Mouse (Mus musculus) limb, embryonic 14.5 days (tissue): ENCODE data around the gene Bysl. TPM values are rescaled to one million over a fixed set of nuclear protein-coding genes. Genes with fewer than 3 reads are reported as not detected.
A peak's percentile ranks its signal among the peaks of the same experiment; 100 is the strongest.
"Not testable (repeated sequence)": the region's sequence is repeated elsewhere in the genome, so short reads cannot be mapped to it uniquely, and the experiment has no call there.

ENCODE experiments used
- ATAC-seq: fragments of 200-750 bp; cut with Nextera tagmentation; 2 replicates; pipeline ENCODE4 v1.8.0; 2017; ENCODE audit warnings: low read depth, moderate number of reproducible peaks, moderate TSS enrichment; ENCODE audit not compliant: low FRiP score
- DNase-seq: peaks from one replicate; pipeline ENCODE4 v3.0.0-alpha.2; 2015; ENCODE audit warnings: low spot score
- H3K27ac ChIP-seq: fragments of 300-500 bp; sonication (generic); replicated peaks from 2 replicates; pipeline ENCODE4 v1.5.1; 2014; ENCODE audit warnings: low read depth, mild to moderate bottlenecking, low read length, moderate library complexity, mixed read lengths
- H3K27me3 ChIP-seq: fragments of 300-500 bp; sonication (generic); 2 replicates; pipeline ENCODE4 v1.6.1; 2014; ENCODE audit warnings: low read length, mixed read lengths; ENCODE audit not compliant: control insufficient read depth, insufficient read depth
- H3K36me3 ChIP-seq: fragments of 300-500 bp; sonication (generic); 2 replicates; pipeline ENCODE4 v1.6.1; 2014; ENCODE audit warnings: mild to moderate bottlenecking, low read length, moderate library complexity, mixed read lengths; ENCODE audit not compliant: control insufficient read depth, insufficient read depth
- H3K4me1 ChIP-seq: fragments of 300-500 bp; sonication (generic); 2 replicates; pipeline ENCODE4 v1.6.1; 2014; ENCODE audit warnings: antibody characterized with exemption, low read length, mixed read lengths; ENCODE audit not compliant: control insufficient read depth, insufficient read depth
- H3K4me2 ChIP-seq: fragments of 300-500 bp; sonication (generic); replicated peaks from 2 replicates; pipeline ENCODE4 v1.6.1; 2014; ENCODE audit warnings: low read depth, mild to moderate bottlenecking, low read length, moderate library complexity; ENCODE audit not compliant: severe bottlenecking
- H3K4me3 ChIP-seq: fragments of 300-500 bp; sonication (generic); replicated peaks from 2 replicates; pipeline ENCODE4 v1.5.1; 2014; ENCODE audit warnings: low read length
- H3K9ac ChIP-seq: fragments of 300-500 bp; sonication (generic); 2 replicates; pipeline ENCODE4 v1.6.1; 2014; ENCODE audit warnings: mild to moderate bottlenecking, low read depth, low read length, moderate library complexity; ENCODE audit not compliant: severe bottlenecking
- H3K9me3 ChIP-seq: fragments of 300-500 bp; sonication (generic); 2 replicates; pipeline ENCODE4 v1.6.1; 2016; ENCODE audit warnings: low read length; ENCODE audit not compliant: control insufficient read depth
- POLR2A ChIP-seq: fragments of 200-500 bp; IDR thresholded peaks from 2 replicates; pipeline ENCODE4 v1.8.0; 2012; ENCODE audit warnings: inconsistent platforms, mild to moderate bottlenecking, moderate library complexity, borderline replicate concordance; ENCODE audit not compliant: insufficient read depth, insufficient read length; ENCODE audit errors: extremely low read depth
- WGBS: fragments of 180-500 bp; shearing (Covaris S2); extraction: QIAGEN DNeasy Blood & Tissue Kit; methylation state at CpG from one replicate; pipeline ENCODE4 v1.1.7; 2014; 5-methylcytosine and 5-hydroxymethylcytosine counted together
- polyA plus RNA-seq, 2 experiments: library from polyadenylated mRNA; depleted of rRNA in 1 of 2; stranded (reverse) in 1 of 2; unstranded in 1 of 2; fragments of >200 nt; fragmentation: Nextera tagmentation in 1 of 2; extraction: Ambion mirVana in 1 of 2; gene quantifications; 2 replicates each; pipeline versions ENCODE4 v1.2.1 to v1.2.3; 2012 to 2014

The Bysl gene
- polyA plus RNA-seq (2012; rRNA removed) (19.5 and 20.4 TPM in 2 replicates), polyA plus RNA-seq (2014; fragmentation: Nextera tagmentation; extraction: Ambion mirVana) (20.6 and 24.0 TPM in 2 replicates)

GRCm38 (mm10) chr17:47610849-47611660 is at the start of gene Bysl, which contains the start of the genes Med20 and Gm20517:
TSS of gene Bysl (minus strand) at chr17:47611492.
TSS of gene Med20 (plus strand) at chr17:47611582.
TSS of gene Gm20517 (plus strand) at chr17:47611589.
- Histone ChIP-seq H3K4me3 (peak within 1 kb of the TSS; percentile 88), H3K4me2 (peak within 1 kb of the TSS; percentile 93), H3K27me3 (no peaks in the 10 kb centered on the region), H3K36me3 (peaks cover 31% of the 10 kb centered on the region), H3K9ac (peak within 1 kb of the TSS; percentile 78), H3K27ac (peak within 1 kb of the TSS; percentile 74), H3K4me1 (peaks cover 19% of the 10 kb centered on the region), H3K9me3 (no peaks in the 10 kb centered on the region)
- under 1% methylated on average over 59 of the region's 59 CpGs for WGBS
- ATAC-seq (peak; percentile 96), DNase-seq (peak; percentile 97)
- TF ChIP-seq POLR2A = peak; percentile 40; the same call in 1 of the 2 replicates

GRCm38 (mm10) chr17:47658741-47659243 is 47.5 kb upstream of the Bysl start:
- Histone ChIP-seq H3K9me3 (no peaks in the 10 kb centered on the region), H3K4me3 (no peak overlapping the region), H3K27ac (no peak overlapping the region), H3K36me3 (peaks cover 8% of the 10 kb centered on the region; the same call in 1 of the 2 replicates), H3K4me1 (no peaks in the 10 kb centered on the region), H3K27me3 (no peaks in the 10 kb centered on the region), H3K9ac (no peak overlapping the region), H3K4me2 (no peak overlapping the region)
- DNase-seq (no peak), ATAC-seq (no peak)
- 83% methylated on average over 3 of the region's 3 CpGs for WGBS
- TF ChIP-seq POLR2A = no peak

GRCm38 (mm10) chr17:47657901-47658300 is 46.6 kb upstream of the Bysl start:
- no peak for ATAC-seq
- Histone ChIP-seq H3K36me3 (peaks cover 10% of the 10 kb centered on the region; the same call in 1 of the 2 replicates), H3K27ac (no peak overlapping the region), H3K27me3 (no peaks in the 10 kb centered on the region), H3K9ac (no peak overlapping the region), H3K4me2 (no peak overlapping the region), H3K9me3 (no peaks in the 10 kb centered on the region), H3K4me1 (no peaks in the 10 kb centered on the region), H3K4me3 (no peak overlapping the region)
- no peak for TF ChIP-seq POLR2A
- 82% methylated on average over 4 of the region's 4 CpGs for WGBS
- DNase-seq = no peak

- Histone ChIP-seq H3K4me2 (no peak overlapping the region), H3K27ac (no peak overlapping the region), H3K9me3 (no peaks in the 10 kb centered on the region), H3K36me3 (peaks cover 12% of the 10 kb centered on the region; the same call in 1 of the 2 replicates), H3K4me3 (no peak overlapping the region), H3K4me1 (no peaks in the 10 kb centered on the region), H3K27me3 (no peaks in the 10 kb centered on the region), H3K9ac (no peak overlapping the region)
- TF ChIP-seq POLR2A = no peak
- ATAC-seq (no peak), DNase-seq (no peak)
- WGBS = 82% methylated on average over 5 of the region's 5 CpGs
Measured at GRCm38 (mm10) chr17:47655697-47656096, 44.4 kb upstream of the Bysl start.

- 95% methylated on average over 8 of the region's 8 CpGs for WGBS
- not testable (repeated sequence) for H3K36me3 ChIP-seq, H3K9ac ChIP-seq, H3K9me3 ChIP-seq, ATAC-seq, H3K4me2 ChIP-seq, H3K4me3 ChIP-seq, DNase-seq, H3K27me3 ChIP-seq, H3K27ac ChIP-seq, H3K4me1 ChIP-seq
Measured at GRCm38 (mm10) chr17:47654346-47654745, 43.1 kb upstream of the Bysl start.
